Mouse (Mus musculus): ENCODE data around the gene Iqgap2. TPM values are rescaled to one million over a fixed set of nuclear protein-coding genes. Genes with fewer than 3 reads are reported as not detected.

Iqgap2 gene
- polyA plus RNA-seq, 1 experiment: 6.0 TPM

GRCm38 (mm10) chr13:95829431-95830171, 62.1 kb downstream of the Iqgap2 start:
- DNase-seq (ENCODE audit: low spot score): no peak

- DNase-seq (ENCODE audit: low spot score): no peak
These were observed 63.1 kb downstream of the Iqgap2 start for GRCm38 (mm10) chr13:95828616-95829015.

- no peak for DNase-seq (ENCODE audit: low spot score)
These were observed 65.5 kb downstream of the Iqgap2 start for GRCm38 (mm10) chr13:95826178-95826577.

- DNase-seq (ENCODE audit: low spot score): no peak
These were observed 68.8 kb downstream of the Iqgap2 start for GRCm38 (mm10) chr13:95822918-95823317.

GRCm38 (mm10) chr13:95820071-95820470, 71.7 kb downstream of the Iqgap2 start:
- DNase-seq (ENCODE audit: low spot score): no peak

- no peak for DNase-seq (ENCODE audit: low spot score)
These were observed 72.8 kb downstream of the Iqgap2 start for GRCm38 (mm10) chr13:95818941-95819340.

- no peak for DNase-seq (ENCODE audit: low spot score)
These were observed 78.1 kb downstream of the Iqgap2 start for GRCm38 (mm10) chr13:95813643-95814042.

- no peak for DNase-seq (ENCODE audit: low spot score)
These were observed 80.9 kb downstream of the Iqgap2 start for GRCm38 (mm10) chr13:95810796-95811195.

GRCm38 (mm10) chr13:95807106-95807750, 84.5 kb downstream of the Iqgap2 start:
- no peak for DNase-seq (ENCODE audit: low spot score)

GRCm38 (mm10) chr13:95805469-95806166, 86.1 kb downstream of the Iqgap2 start:
- no peak for DNase-seq (ENCODE audit: low spot score)

GRCm38 (mm10) chr13:95804113-95804512, 87.6 kb downstream of the Iqgap2 start:
- no peak for DNase-seq (ENCODE audit: low spot score)

GRCm38 (mm10) chr13:95800925-95801324, 90.8 kb downstream of the Iqgap2 start:
- DNase-seq (ENCODE audit: low spot score): no peak

GRCm38 (mm10) chr13:95799322-95799721, 92.4 kb downstream of the Iqgap2 start:
- DNase-seq (ENCODE audit: low spot score): no peak

- DNase-seq (ENCODE audit: low spot score): no peak
These were observed 93.0 kb downstream of the Iqgap2 start for GRCm38 (mm10) chr13:95798721-95799120.

GRCm38 (mm10) chr13:95797530-95797929, 94.2 kb downstream of the Iqgap2 start:
- no peak for DNase-seq (ENCODE audit: low spot score)

GRCm38 (mm10) chr13:95794346-95794745, 97.4 kb downstream of the Iqgap2 start:
- DNase-seq (ENCODE audit: low spot score): no peak

GRCm38 (mm10) chr13:95790883-95791282, 100.8 kb downstream of the Iqgap2 start:
- no peak for DNase-seq (ENCODE audit: low spot score)

- no peak for DNase-seq (ENCODE audit: low spot score)
These were observed 102.9 kb downstream of the Iqgap2 start for GRCm38 (mm10) chr13:95788631-95789376.

GRCm38 (mm10) chr13:95782969-95783332, 108.8 kb downstream of the Iqgap2 start:
- DNase-seq (ENCODE audit: low spot score): no peak

- no peak for DNase-seq (ENCODE audit: low spot score)
These were observed 109.3 kb downstream of the Iqgap2 start for GRCm38 (mm10) chr13:95782311-95782968.

GRCm38 (mm10) chr13:95780038-95780437, 111.7 kb downstream of the Iqgap2 start:
- no peak for DNase-seq (ENCODE audit: low spot score)

- DNase-seq (ENCODE audit: low spot score): no peak
These were observed 112.5 kb downstream of the Iqgap2 start for GRCm38 (mm10) chr13:95779261-95779660.

Data from urinary bladder, adult 2 months (tissue).